Mouse (Mus musculus) hindbrain, embryonic 11.5 days (tissue): ENCODE data around the gene Abcc5. TPM values are rescaled to one million over a fixed set of nuclear protein-coding genes. Genes with fewer than 3 reads are reported as not detected.

Source experiments
- ATAC-seq: fragments of 200-750 bp; cut with Nextera tagmentation; 2 replicates; pipeline ENCODE4 v1.8.0; 2017; ENCODE audit warnings: mild to moderate bottlenecking, moderate TSS enrichment, moderate library complexity; ENCODE audit not compliant: low FRiP score
- DNase-seq: peaks from one replicate; pipeline ENCODE4 v3.0.0-alpha.2; 2015; ENCODE audit warnings: low spot score
- H3K27ac ChIP-seq: fragments of 300-500 bp; sonication (generic); 2 replicates; pipeline ENCODE4 v1.5.1; 2014; ENCODE audit warnings: mild to moderate bottlenecking, low read depth, low read length
- H3K27me3 ChIP-seq: fragments of 300-500 bp; sonication (generic); 2 replicates; pipeline ENCODE4 v1.6.1; 2014; ENCODE audit warnings: mild to moderate bottlenecking, low read length, moderate library complexity, mixed read lengths; ENCODE audit not compliant: control insufficient read depth, insufficient read depth
- H3K36me3 ChIP-seq: fragments of 300-500 bp; sonication (generic); 2 replicates; pipeline ENCODE4 v1.6.1; 2014; ENCODE audit warnings: mild to moderate bottlenecking, low read length, moderate library complexity, mixed read lengths; ENCODE audit not compliant: control insufficient read depth, insufficient read depth
- H3K4me1 ChIP-seq: fragments of 300-500 bp; sonication (generic); replicated peaks from 2 replicates; pipeline ENCODE4 v1.6.1; 2014; ENCODE audit warnings: low read length, mixed read lengths; ENCODE audit not compliant: control insufficient read depth, insufficient read depth
- H3K4me2 ChIP-seq: fragments of 300-500 bp; sonication (generic); replicated peaks from 2 replicates; pipeline ENCODE4 v1.6.1; 2014; ENCODE audit warnings: mild to moderate bottlenecking, low read depth, low read length
- H3K4me3 ChIP-seq: fragments of 300-500 bp; sonication (generic); 2 replicates; pipeline ENCODE4 v1.5.1; 2014; ENCODE audit warnings: low read depth, low read length
- H3K9ac ChIP-seq: fragments of 300-500 bp; sonication (generic); 2 replicates; pipeline ENCODE4 v1.6.1; 2014; ENCODE audit warnings: low read depth, low read length
- H3K9me3 ChIP-seq: fragments of 300-500 bp; sonication (generic); 2 replicates; pipeline ENCODE4 v1.6.1; 2016; ENCODE audit warnings: low read length; ENCODE audit not compliant: control insufficient read depth
- WGBS: fragments of 180-500 bp; shearing (Covaris S2); extraction: QIAGEN DNeasy Blood & Tissue Kit; methylation state at CpG from one replicate; pipeline ENCODE4 v1.1.7; 2014; 5-methylcytosine and 5-hydroxymethylcytosine counted together
- polyA plus RNA-seq: library from polyadenylated mRNA; unstranded; fragments of >200 nt; fragmentation: Nextera tagmentation; extraction: Ambion mirVana; gene quantifications from 2 replicates; pipeline ENCODE4 v1.2.1, GENCODE M21; 2014

The Abcc5 gene
- polyA plus RNA-seq, 1 experiment from 2014 or later = 89.9 TPM

DNA sequence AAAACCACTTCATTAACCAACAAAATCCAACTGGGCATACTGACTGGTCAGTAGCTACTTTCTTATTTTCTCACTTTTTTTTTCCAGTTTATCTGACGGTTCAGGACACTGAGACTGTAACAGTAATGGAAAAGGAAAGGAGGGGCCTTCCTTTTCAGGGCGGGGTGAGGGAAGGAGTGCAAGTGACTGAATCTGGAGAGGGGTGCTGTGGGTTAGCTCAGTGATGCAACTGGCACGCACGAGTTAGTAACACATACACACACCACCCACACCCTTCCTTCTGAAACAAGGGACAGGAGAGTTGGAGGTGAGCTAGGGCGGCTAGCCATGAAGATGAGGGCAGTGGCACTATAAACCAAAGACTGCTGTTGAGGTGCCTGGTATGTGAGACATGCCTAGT is 102.3 kb downstream of the Abcc5 start:
- DNase-seq (no peak), ATAC-seq (no peak)
- H3K27me3 ChIP-seq = no peaks in the 10 kb centered on the region
- H3K27ac ChIP-seq = no peak overlapping the region
- no peak overlapping the region for H3K9ac ChIP-seq
- WGBS = 79% methylated on average over 5 of the region's 5 CpGs
- no peak overlapping the region for H3K4me2 ChIP-seq
- H3K36me3 ChIP-seq = no peaks in the 10 kb centered on the region
- H3K4me3 ChIP-seq = no peak overlapping the region
- no peaks in the 10 kb centered on the region for H3K9me3 ChIP-seq
- H3K4me1 ChIP-seq = no peaks in the 10 kb centered on the region

DNA sequence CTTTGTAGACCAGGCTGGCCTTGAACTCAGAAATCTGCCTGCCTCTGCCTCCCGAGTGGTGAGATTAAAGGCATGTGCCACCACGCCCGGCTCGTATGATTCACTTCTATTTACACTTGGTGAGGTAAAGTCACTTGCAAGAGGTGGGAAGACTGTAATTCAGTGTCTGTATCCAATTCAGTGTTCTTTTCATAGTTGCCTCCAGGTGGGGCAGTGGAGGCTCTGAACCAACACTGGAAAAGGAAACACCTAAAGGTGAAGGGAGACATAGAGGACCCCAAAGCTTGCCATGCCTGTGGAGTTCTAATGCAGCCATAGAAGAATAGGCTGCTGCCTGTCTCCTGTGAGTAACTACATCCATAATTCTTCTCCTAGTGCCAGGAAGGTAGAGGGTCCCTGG is 103.9 kb downstream of the Abcc5 start:
- Histone ChIP-seq H3K4me2 (no peak overlapping the region), H3K9ac (no peak overlapping the region), H3K4me1 (no peaks in the 10 kb centered on the region), H3K27me3 (no peaks in the 10 kb centered on the region), H3K4me3 (no peak overlapping the region), H3K27ac (no peak overlapping the region), H3K36me3 (no peaks in the 10 kb centered on the region), H3K9me3 (no peaks in the 10 kb centered on the region)
- 92% methylated on average over 4 of the region's 4 CpGs for WGBS
- ATAC-seq (no peak), DNase-seq (no peak)

DNA sequence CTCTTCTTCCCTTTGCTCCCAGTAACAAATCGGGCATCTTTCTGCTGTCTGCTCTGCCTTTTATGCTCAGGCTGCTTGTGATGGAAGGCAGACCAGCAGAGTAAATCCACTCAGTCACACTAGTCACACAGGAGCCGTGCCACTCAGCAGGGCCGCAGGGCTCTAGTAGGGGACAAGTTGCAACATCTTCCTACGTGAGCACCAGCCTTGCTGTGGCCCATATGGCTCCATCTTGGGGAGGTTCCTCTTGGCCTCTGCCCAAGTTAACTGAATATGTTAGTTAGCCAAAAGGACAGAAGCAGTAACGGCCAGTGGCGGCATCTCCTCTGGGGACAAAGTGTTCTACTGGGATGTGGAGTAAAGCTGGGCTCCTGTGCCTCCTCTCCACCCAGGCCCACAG is 109.4 kb downstream of the Abcc5 start:
- no peak for ATAC-seq
- Histone ChIP-seq H3K4me1 (no peaks in the 10 kb centered on the region), H3K4me3 (no peak overlapping the region), H3K9me3 (no peaks in the 10 kb centered on the region), H3K27me3 (no peaks in the 10 kb centered on the region), H3K27ac (no peak overlapping the region), H3K9ac (no peak overlapping the region), H3K36me3 (no peaks in the 10 kb centered on the region), H3K4me2 (no peak overlapping the region)
- no peak for DNase-seq
- WGBS = 84% methylated on average over 6 of the region's 6 CpGs

DNA sequence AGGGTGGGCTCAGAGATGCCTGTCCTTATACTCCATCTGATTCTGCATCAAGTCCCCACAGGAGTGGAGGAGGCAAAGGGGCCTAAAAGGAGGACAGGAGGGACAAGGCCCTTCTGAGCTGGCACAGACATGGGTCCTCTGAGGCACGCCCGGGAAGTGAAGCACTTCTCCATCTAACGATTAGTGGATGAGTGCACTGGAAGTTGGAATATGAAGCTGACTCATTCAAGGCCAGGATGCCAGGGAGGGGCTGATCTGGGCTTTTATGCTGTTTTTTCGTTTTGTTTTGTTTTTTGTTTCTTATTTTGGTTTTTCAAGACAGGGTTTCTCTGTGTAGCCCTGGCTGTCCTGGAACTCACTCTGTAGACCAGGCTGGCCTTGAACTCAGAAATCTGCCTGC is 110.9 kb downstream of the Abcc5 start:
- Histone ChIP-seq H3K4me2 (no peak overlapping the region), H3K4me1 (no peaks in the 10 kb centered on the region), H3K27me3 (no peaks in the 10 kb centered on the region), H3K4me3 (no peak overlapping the region), H3K9ac (no peak overlapping the region), H3K9me3 (no peaks in the 10 kb centered on the region), H3K27ac (no peak overlapping the region), H3K36me3 (no peaks in the 10 kb centered on the region)
- WGBS = 90% methylated on average over 4 of the region's 4 CpGs
- no peak for ATAC-seq
- DNase-seq = no peak

DNA sequence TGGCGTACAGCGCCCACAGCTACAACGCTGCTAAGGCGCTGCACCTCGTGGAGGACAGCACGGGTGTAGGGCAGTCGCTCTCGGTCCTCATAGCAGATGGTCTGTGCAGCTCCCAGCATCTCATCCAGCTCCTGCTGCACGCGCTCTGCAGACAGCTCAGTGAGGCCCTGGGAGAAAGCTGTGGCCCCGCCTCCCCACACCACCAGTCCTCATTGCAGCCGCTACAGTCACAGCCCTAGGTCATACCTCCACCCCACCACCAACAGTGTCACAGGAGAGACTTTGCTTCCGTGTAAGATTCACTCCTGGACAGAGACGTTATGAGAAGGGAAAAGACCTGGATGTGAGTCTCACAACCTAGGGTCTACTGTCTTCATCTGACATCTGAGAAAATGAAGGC is 113.9 kb downstream of the Abcc5 start:
- ATAC-seq (no peak), DNase-seq (no peak)
- Histone ChIP-seq H3K9ac (no peak overlapping the region), H3K4me2 (no peak overlapping the region), H3K36me3 (no peaks in the 10 kb centered on the region), H3K9me3 (no peaks in the 10 kb centered on the region), H3K27me3 (no peaks in the 10 kb centered on the region), H3K4me3 (no peak overlapping the region), H3K4me1 (no peaks in the 10 kb centered on the region), H3K27ac (no peak overlapping the region)
- 72% methylated on average over 14 of the region's 14 CpGs for WGBS

DNA sequence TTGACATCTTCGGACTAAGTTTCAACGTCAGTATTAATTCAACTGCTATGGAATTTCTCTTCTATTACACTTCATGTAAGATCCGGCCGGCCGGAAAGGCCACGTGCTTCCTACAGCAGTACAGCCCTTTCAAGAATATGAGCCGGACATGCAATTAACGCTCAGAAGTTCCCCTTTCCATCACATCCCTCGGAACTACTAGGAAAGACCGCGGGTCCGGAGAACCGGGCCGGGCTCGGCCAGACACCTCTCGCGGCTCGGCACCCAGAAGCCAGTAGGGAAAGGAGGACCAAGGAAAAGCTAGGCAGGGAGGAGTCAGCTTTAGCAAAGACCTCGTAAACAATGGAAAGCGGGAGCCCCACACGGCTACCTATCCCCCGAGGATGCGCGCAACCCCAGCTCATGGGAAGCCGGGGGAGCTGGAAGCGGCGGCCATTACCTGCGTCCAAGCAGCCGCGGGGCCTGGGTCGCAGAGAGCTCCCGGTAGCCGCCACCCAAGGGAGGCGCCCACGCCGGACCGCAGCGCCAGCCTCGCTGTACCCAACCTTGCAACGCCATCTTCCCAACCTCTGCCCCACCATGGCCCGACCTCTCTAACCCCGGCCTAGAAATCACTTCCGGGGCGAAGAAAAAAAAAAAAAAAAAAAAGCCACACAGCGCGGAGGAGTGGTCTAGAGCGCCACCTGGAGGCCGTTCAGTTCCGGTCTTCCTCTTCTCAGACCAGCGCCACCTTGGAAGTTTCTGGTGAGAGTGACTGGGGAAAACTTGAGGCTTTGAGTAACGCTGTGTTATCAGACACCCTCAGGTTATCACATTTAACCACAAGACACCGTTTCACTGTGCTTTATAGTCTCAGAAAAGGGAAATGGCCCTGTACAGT is 124.2 kb downstream of the Abcc5 start, which contains the start of gene Parl:
Parl (minus strand) TSS at position 618 of the 880 bp plus-strand sequence.
- no peaks in the 10 kb centered on the region for H3K27me3 ChIP-seq
- no peaks in the 10 kb centered on the region for H3K4me1 ChIP-seq
- ATAC-seq = peak; percentile 94
- peak within 1 kb of the TSS; percentile 77 for H3K4me2 ChIP-seq
- peak; percentile 93 for DNase-seq
- H3K27ac ChIP-seq = 0 out of 2 replicates have a peak within 1 kb of the TSS, but pooled peaks have one; percentile 30
- no peaks in the 10 kb centered on the region for H3K9me3 ChIP-seq
- peak within 1 kb of the TSS; percentile 67 for H3K4me3 ChIP-seq
- under 1% methylated on average over 52 of the region's 52 CpGs for WGBS
- no peaks in the 10 kb centered on the region for H3K36me3 ChIP-seq
- peak within 1 kb of the TSS; percentile 87 for H3K9ac ChIP-seq

DNA sequence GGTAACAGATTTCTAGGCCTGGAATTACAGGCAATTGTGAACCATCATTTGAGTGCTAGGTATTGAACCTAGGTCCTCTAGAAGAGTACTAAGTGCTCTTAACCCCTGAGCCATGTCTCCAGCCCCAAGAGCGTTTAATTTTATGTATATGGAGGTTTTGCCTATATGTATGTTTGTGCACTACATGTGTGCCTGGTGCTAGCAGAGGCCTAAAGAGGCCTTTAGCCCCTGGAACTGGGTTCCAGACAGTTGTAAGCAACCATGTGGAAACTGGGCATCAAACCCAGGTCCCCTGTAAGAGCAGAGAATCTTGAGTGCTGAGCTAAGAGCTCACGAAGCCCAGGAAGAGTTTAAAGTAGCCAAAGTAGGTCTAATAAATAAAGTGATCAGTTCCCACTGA is 126.1 kb downstream of the Abcc5 start:
- Histone ChIP-seq H3K27me3 (no peaks in the 10 kb centered on the region), H3K27ac (no peak overlapping the region), H3K4me2 (no peak overlapping the region), H3K4me3 (no peak overlapping the region), H3K9ac (no peak overlapping the region), H3K4me1 (no peaks in the 10 kb centered on the region), H3K9me3 (no peaks in the 10 kb centered on the region), H3K36me3 (no peaks in the 10 kb centered on the region)
- WGBS = 94% methylated on average over 2 of the region's 2 CpGs
- DNase-seq (no peak), ATAC-seq (no peak)
